Mouse (Mus musculus) kidney, adult 18-20 months (tissue): ENCODE measurements around the gene Ttyh3.

Experiments
- DNase-seq: peaks from one replicate; pipeline ENCODE4 v3.0.0; 2021

Gene Ttyh3

DNA sequence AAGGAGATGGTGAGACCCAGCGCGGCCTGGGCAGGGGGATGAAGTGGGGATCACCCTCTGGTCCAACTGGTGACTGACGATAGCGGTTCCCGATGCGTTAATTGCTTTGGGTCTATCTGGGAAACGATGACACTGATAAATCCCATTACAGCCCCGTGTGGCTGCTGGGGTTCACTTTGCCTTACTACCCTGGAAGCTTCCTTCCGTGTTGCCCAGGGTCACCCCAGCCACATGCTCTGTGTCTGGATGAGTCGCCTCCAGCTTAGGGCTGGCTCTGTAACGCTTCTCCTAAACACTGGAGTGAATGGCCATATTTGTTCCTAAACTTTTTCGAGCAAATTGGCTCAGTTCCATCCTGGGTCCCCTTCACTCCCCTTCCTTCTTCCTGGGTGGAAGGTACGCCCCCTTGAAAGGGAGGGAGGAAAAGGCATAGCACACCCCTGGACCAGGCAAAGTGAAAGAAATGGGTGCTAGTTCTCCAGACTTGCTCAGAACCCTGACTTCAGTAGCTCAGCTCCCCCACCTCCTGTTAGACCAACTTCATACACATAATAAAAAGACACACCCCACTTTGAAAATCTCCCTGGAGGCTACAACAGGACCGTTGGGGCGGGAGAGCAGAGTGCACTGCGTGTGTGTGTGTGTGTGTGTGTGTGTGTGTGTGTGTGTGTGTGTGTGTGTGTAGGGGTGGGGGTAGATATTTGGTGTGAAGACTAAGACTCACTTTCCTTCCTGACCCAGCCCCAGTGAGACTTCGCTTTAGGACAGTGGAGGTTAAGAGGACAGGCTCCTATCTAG is 40.8 kb downstream of the Ttyh3 start:
- DNase-seq: no peak

DNA sequence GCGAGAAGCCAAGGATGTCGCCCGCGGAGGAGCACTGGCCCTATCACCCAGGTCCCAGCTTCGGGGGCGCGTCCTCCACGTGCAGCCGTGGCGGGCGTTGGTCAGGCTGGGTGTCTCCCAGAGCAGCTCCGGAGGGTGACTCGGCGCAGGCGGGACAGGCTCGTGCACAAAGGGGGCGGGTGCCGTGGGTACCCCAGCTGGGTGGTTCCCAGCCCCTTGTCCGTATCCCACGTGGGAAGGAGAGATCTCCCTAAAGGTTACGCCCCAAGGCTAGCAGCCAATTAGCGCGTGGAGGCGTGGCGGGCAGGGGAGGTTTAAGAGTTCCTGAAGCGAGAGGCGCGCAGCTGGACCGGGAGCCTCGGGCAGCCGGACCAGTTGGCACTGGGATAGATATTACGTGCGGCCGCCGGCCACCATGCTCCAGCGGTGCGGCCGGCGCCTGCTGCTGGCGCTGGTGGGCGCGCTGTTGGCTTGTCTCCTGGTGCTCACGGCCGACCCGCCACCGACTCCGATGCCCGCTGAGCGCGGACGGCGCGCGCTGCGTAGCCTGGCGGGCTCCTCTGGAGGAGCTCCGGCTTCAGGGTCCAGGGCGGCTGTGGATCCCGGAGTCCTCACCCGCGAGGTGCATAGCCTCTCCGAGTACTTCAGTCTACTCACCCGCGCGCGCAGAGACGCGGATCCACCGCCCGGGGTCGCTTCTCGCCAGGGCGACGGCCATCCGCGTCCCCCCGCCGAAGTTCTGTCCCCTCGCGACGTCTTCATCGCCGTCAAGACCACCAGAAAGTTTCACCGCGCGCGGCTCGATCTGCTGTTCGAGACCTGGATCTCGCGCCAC is 41.6 kb downstream of the Ttyh3 start, which contains the start of gene Lfng:
Gene Lfng, plus strand, starts transcription at position 320 of the 835 bp plus-strand sequence.
- peak; percentile 91 for DNase-seq

DNA sequence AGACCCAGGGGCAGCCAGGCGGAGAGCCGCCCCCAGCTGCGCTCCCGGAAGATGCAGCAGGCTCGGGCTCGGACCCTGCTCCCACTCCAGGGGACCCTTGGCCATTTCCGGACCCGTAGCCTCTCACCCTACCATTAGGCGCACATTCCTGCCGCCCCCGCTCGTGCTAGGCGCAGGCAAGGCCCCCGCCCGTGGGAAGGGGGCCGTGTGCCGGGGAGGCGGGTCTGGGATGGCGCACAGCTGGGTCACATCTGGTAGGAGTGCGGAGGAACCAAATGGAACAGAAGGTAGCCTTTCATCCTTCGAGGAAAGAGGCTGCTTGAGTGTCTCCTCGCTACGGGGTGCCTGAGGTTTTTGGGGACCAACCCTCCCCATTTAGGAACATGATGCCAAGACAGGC is 42.4 kb downstream of the Ttyh3 start:
- DNase-seq: no peak

DNA sequence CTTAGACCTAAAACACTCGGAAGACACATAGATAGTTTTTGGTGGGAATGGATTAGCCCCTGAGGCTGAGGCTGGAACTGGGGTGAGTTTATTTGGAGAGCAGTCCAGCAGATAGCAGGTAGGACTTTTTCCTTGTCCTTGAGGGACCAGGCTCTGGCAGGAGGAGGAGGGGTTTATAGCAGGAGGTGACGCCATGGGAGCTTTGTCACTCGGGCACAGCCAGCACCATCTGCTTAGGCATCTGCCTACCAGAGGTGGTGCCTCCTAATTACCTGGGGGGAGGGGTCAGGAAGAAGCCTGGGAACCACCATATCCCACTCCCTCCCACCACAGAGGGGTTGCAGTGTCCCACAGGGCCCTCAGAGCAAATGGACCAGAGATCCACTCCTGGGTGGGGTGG is 43.6 kb downstream of the Ttyh3 start:
- DNase-seq: no peak

DNA sequence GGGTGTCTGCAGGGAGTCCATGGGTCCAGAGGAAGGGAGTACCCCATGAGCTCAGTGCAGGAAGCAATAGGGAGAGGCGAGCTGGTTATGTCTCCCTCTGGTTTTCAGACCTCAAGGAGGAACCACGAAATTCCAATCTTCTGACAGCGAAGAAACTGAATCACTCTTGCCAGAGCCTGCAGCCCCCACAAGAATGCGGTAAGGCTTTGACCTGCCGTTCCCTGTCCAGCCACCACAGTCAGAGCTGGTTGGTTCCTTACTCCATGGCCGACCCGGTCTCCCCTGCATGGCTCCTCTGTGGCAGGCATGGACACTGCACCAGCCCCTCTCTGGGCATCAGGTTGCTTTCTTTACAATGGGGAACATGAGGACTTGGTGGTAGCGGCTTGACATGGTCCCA is 44.4 kb downstream of the Ttyh3 start:
- DNase-seq: no peak

DNA sequence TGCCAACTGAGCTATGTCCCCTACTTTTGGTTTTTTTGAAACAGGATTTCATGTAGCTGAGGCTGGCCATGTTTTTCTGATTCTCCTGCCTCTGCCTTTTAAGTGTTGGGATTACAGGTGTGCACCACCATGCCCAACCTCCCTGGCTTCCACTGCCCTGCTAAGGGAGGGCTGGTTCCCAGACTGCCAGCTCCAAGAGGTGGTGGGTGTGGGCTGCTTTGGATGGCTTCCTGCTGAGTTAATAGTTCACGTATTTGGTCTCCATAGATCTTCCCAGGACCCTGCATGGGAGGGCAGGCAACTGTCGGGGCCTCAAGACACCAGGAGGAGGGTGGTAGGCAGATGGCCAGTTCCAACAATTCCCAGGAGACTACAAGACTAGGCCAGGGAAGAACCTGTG is 46.3 kb downstream of the Ttyh3 start:
- no peak for DNase-seq

DNA sequence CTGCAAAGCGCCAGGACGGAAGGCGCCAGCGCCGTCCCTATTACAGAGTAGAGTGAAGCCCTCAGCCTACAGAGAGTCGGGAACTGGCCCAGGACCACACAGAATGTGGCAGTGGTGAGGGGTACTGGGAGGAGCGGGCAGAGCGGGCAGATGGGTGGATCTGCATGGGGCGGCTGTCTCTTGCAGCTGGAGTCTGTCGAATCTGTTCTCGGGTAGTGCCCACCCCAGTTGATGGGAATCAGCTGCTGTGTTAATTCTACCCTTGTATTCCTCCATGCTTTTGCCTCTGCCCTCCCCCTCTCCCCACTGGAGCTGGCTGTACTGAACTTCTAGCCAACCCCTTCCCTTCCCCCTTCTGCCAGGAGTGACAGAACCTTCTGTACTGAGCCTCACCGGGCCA is 47.1 kb downstream of the Ttyh3 start:
- DNase-seq: no peak

DNA sequence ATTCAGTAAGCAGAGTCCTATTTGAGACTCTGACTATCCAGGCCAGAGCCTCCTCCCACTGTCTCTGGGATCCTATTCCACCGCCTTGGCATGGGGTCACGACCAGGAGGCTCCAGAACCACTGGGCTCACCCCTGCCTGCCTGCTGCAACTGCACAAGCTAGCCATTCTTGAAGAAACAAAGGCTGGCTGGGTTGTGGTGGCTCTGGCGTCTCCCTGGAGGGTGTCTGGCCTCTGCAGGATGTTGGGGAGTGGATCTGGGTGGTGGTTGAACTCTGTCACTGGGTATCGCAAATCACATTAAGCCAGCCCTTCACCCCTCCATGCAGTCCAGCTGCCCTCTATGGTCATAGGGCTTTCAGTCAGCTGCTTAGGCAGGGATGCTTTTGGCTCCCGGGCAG is 48.9 kb downstream of the Ttyh3 start:
- no peak for DNase-seq

DNA sequence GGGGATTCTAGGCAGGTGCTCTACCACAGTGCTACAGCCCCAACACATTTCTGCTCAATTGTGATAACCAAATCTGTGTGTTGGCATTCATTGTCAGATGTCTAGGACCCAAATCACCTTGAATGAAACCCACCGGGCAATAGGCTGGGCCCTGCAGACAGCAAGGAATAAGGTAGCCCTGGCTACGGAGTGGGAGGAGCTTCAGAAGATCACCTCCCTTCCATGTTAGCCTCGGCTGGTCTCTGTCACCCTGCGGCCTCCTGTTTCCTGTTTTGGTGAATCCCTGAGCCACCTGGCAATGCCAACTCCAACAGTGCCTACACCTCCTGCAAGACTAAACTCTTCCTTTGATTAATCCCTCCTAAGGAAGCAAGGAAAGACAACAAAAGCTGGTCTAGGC is 51.0 kb downstream of the Ttyh3 start:
- no peak for DNase-seq

DNA sequence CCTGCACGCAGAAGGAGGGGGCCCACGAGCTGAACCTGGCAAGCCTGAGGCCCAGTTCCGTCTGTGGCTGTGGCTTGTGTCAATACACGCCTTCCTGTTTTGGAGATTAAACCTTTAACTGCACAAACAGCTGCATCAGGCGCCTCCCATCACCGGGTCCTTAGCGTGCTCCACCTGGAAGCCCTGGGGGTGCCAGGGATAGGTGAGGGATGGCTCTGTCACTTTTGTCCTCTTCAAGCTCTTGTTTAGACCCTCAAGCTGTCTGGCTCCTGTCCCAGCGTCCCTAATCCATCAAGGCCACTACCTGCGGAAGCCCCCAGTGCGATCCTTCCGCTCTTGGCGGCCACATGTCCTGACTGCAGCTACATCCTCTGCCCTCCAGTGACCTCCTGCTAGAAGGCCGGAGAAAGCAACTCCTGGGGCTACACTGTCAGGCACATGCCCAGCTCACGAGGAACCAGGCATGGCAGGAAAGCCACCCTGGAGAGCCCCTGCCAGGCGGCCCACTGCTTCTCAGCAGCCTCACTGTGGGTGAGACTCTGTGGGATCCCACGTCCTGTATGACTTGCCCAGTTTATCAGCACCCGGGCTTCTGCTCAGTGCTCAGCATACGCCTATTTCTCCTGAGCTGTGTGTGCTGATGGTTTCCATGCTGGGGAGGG is 51.8 kb downstream of the Ttyh3 start:
- DNase-seq: peak; percentile 71

DNA sequence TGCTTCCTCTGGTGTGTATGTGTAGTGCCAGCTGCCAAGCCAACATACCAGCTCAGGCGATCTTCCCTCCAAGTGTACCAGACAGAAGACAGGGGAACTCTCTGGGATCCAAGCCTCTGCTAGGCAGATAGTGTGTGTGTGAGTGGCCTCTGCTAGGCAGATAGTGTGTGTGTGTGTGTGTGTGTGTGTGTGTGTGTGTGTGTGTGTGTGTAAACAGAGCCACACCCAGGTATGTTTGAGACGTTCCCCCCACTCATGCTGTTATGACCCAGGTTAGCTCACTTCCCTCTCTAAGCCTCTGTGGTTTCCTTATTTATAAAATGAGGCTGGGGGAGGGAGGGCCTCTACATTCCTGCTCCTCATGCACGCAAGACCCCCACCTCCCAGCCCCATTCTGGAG is 52.4 kb downstream of the Ttyh3 start:
- DNase-seq: no peak

DNA sequence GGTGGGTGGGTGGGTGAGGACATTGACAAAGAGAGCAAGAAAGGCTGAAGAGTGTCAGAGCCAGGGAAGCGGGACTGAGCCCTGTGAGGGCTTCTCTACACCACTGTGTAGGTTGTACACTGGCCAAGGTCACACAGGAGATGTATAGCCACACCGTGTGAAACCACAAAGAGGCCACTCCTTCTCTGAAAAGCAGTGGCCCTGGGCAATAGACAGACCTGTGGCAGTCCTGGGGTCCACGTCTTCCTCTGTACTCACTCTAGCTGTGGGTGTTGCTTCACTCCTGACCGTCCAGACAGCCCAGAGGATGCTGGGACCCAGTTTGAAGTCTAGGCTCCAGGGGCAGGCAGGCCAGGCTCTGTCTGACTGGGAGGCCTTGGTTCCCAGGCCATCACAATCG is 54.0 kb downstream of the Ttyh3 start:
- DNase-seq: no peak

DNA sequence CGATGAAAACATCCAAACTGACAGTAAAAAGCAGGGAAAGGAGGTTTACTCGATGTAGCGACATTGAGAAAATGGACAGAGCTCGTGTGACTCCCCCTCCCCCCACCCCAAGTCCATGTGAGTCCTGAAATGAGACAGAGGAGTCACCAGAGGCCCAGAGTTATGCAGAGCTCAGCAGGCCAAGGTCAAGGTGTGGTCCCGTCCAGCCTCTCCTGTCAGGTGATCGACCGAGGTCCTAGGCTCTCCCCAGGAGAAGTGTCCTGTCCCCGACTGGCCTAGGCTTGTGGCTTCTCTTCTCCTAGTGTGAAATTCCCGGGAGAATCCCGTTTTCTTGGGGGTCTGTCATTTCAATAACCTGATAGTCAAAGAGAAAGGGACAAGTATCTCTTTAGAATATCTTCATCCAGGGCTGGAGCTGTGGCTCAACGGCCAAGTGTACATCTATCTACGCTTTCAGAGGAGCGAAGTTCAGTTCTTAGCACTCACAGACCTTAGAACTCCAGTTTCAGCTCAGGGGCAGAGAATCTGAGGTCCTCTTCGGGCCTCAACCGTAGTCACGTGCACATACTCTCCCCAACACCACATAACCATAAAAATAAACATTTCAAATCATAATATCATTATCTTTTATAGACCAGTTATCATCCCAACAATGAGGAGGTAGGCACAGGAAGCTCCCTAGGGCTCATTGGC is 59.6 kb downstream of the Ttyh3 start:
- no peak for DNase-seq

DNA sequence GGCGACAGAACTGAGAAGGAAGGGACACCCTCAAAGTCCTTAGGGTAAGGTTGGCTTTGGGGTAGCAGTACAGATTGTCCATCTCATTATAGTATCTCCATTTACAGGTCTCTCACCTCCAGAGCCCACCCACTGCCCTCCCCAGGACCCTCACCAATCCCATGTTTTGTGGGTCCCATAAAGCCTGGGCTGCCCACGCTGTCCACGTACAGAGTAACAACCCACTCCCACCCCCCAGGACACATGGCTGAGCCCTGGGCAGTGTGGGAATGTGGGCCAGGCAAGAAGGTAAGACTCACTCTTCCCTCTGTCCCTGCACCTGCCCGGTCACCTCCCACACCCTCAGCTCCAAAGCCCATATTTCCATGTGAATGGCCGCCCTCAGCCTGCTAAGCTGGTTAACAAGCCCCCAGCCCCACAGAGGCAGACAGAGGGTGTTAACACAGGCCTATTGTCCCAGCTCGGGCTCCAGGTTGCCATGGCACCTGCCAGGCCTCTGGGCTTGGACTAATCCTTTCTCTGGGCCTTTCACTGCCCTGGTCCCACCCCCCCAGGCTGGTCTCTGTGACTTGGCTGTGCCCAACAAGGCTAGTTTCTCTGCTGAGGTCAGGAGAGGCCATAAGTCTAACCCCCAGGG is 65.0 kb downstream of the Ttyh3 start:
- no peak for DNase-seq

DNA sequence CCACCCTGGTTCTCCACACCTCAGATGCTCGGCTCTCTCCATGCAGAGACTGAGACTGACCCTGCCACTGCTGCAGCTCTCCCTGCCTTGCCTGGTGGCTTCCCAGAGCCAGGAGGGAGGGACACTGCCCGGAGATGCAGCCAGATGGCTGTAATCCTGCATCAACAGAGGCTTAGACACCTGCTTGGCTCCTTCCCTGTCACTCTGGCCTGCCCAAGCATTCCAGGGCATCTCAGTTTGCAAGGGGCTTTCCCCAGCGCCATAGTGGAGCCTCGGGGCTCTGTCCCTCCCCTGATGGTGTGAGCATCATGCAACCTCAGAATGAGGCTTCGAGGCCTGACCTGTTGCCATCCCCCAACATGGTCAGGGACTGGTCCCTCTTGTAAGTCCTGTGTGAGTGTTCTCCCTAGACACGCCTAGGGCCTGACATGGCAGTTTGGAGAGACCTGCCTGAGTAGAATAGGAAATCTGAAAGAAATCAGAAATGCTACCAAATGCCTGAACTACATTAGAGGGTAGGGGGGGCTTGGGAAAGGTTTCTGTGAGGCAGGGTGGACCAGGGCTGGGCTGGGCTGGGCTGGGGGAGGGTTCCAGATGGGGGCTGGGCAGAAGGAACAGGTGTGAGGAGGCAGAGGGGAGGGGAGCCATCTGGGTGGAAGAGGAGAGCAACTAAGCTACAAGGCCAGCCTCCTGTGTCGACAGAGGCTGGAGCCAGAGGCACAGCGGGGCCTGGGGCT is 65.7 kb downstream of the Ttyh3 start:
- no peak for DNase-seq

DNA sequence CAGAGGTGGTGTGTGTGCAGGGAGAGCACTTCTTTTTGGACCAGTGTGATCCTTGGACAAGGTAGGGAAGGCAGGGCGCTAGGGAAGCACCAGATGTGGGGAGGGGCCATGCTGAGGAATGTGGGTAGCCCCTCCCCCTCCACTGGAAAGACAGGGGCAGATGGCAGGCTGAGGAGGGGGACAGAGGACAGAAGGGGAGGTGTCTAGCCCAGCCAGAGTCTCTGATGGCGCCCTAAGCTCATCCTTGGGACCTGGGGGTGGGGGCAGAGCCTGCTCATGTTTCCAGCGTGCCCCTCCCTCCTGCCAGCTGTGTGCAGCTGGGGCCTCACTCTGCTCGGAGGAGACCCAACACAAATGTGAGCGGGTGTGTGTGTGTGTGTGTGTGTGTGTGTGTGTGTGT is 67.3 kb downstream of the Ttyh3 start:
- no peak for DNase-seq

DNA sequence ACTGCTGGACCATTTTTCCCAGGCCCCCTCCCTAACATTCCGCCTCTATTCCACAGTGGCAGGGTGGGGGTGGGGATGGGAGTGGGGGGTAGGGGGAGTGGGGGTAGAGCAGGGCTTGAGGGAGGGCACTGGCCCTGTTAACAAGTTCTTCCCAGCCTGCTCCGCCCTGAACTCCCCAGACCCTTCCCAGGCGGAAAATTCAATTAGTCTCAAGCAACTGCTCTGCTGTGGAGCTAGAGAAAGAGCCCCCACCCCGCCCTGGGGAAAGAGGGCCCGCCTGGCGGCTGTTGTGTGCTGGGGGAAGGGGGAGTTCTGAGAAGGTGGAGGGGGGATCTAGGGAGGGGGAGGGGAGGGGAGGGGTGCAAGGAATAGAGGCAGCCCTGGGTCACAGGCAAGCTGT is 69.1 kb downstream of the Ttyh3 start:
- DNase-seq: no peak

DNA sequence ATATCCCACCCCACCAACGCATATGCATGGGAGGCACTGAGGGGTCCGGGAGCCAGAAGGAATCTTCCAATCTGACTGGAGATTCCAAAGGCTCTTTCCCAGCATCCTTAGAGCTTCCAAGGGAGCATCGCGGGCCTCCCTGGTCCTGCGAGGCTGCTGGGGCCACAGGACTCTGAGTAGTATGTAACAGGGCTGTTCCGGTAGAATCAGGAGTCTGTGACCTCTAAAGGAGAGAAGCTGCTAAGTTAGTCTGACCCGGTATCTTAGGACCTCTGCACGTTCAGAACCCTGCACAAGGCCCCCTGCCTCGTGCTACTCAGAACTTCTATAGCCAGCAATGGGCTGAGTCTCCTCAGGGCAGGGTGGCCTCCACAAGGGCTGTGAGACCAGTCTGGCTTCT is 69.6 kb downstream of the Ttyh3 start:
- no peak for DNase-seq

DNA sequence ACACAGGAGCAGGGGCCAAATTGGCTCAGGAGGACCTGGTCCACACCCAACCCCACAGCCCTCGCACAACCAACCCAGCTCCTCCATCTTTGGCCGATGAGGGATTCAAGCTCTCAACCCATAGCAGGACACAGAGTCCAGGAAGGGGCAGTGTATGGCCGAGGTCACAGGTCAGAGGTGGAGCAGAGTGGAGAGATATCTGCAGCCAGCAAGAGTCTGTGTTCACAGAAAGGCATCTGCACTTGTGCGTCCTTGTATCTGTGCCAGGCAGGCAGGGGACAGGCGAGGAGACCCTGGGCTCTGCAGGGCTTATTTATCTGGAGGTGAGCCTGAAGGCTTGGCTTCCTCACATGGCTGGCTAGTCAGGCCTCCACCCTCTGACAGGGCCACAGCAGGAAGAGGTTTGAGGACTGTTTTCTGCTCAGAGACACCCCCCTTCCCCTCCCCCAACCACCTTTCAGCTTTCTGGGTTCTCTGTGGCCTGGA is 73.4 kb downstream of the Ttyh3 start:
- DNase-seq: peak; percentile 57

DNA sequence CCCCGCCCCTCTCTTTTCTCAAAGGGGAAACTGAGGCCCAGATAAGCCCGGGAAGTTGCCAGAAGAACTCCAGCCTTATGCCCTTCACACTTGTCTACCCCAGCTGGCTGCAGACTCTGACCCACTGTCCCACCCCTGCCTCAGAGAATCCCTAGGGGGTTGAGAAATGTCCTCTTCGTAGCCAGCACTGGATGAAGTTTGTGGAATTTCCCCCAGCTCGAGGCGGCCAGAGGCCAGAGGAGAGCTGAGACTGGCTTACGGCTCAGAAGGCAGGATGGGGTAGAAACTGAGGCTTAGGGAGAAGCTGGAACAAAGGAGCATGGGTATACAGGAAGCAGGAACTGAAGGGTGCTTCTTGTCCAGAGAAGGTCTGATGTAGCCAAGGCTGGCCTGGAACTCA is 76.2 kb downstream of the Ttyh3 start:
- peak; percentile 36 for DNase-seq

DNA sequence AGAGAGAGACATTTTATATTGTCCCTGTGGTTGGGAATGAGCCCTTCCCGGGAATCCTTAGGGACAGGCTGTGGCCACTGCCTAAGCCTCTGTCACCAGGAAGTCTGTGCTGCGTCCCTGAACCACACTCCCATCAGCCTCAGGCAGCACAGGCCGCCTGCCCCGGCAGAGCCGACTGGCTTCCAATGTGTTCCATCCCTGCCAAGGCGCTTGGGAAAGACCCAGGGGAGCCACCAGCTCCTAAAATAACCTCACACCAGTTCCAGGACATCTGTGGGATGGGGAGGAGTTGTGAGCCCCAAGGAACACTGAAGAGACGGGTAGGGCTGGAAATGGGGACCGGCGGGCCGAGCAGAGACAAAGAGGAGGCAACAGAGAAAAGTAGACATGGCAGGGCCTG is 77.2 kb downstream of the Ttyh3 start:
- peak; percentile 40 for DNase-seq

DNA sequence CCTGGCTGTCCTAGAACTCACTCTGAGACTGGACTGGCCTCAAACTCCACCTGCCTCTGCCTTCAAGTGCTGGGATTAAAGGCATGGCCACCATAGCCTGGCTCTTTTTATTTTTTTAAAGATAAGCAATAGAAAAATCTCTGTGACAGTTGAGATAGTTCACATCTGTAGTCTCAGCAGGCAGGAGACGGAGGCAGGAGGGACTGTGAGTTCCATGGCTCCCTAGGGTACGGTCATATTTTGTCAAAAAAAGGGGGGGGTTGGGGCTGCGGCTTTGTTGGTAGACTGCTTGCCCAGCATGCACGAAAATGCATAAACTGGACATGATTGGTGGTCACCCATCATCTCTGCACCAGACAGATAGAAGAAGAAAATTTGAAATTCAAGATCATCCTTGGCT is 77.6 kb downstream of the Ttyh3 start:
- DNase-seq: no peak
